Mouse (Mus musculus): ENCODE measurements around the gene Eif4g3.
A peak's percentile ranks its signal among the peaks of the same experiment; 100 is the strongest.
"Not testable (repeated sequence)": the region's sequence is repeated elsewhere in the genome, so short reads cannot be mapped to it uniquely, and the experiment has no call there.

The Eif4g3 gene

GRCm38 (mm10) chr4:138022761-138023160, 29.9 kb downstream of the Eif4g3 start:
- no peak for ATAC-seq (ENCODE audit: low TSS enrichment)

- ATAC-seq (ENCODE audit: low TSS enrichment), result no peak
Observed at GRCm38 (mm10) chr4:138023403-138024100, 30.7 kb downstream of the Eif4g3 start.

- no peak for ATAC-seq (ENCODE audit: low TSS enrichment)
Observed at GRCm38 (mm10) chr4:138029168-138029567, 36.3 kb downstream of the Eif4g3 start.

- peak; percentile 6; the same call in 1 of the 2 replicates for ATAC-seq (ENCODE audit: low TSS enrichment)
Observed at GRCm38 (mm10) chr4:138031828-138032227, 39.0 kb downstream of the Eif4g3 start.

- no peak for ATAC-seq (ENCODE audit: low TSS enrichment)
Observed at GRCm38 (mm10) chr4:138033871-138034270, 41.0 kb downstream of the Eif4g3 start.

GRCm38 (mm10) chr4:138035435-138036120, 42.8 kb downstream of the Eif4g3 start:
- ATAC-seq (ENCODE audit: low TSS enrichment), result peak; percentile 32; the same call in 1 of the 2 replicates

GRCm38 (mm10) chr4:138037110-138037509, 44.3 kb downstream of the Eif4g3 start:
- no peak for ATAC-seq (ENCODE audit: low TSS enrichment)

- ATAC-seq (ENCODE audit: low TSS enrichment), result no peak
Observed at GRCm38 (mm10) chr4:138037896-138038295, 45.1 kb downstream of the Eif4g3 start.

GRCm38 (mm10) chr4:138038365-138039274, 45.8 kb downstream of the Eif4g3 start:
- ATAC-seq (ENCODE audit: low TSS enrichment), result no peak

- ATAC-seq (ENCODE audit: low TSS enrichment), result peak; percentile 61
Observed at GRCm38 (mm10) chr4:138039275-138039651, 46.4 kb downstream of the Eif4g3 start.

GRCm38 (mm10) chr4:138040589-138040988, 47.8 kb downstream of the Eif4g3 start:
- no peak for ATAC-seq (ENCODE audit: low TSS enrichment)

GRCm38 (mm10) chr4:138041566-138042256, 48.9 kb downstream of the Eif4g3 start:
- no peak for ATAC-seq (ENCODE audit: low TSS enrichment)

- ATAC-seq (ENCODE audit: low TSS enrichment), result no peak
Observed at GRCm38 (mm10) chr4:138042257-138042589, 49.4 kb downstream of the Eif4g3 start.

- no peak for ATAC-seq (ENCODE audit: low TSS enrichment)
Observed at GRCm38 (mm10) chr4:138042625-138043024, 49.8 kb downstream of the Eif4g3 start.

GRCm38 (mm10) chr4:138044841-138045500, 52.1 kb downstream of the Eif4g3 start:
- ATAC-seq (ENCODE audit: low TSS enrichment), result no peak

- no peak for ATAC-seq (ENCODE audit: low TSS enrichment)
Observed at GRCm38 (mm10) chr4:138045809-138046208, 53.0 kb downstream of the Eif4g3 start.

GRCm38 (mm10) chr4:138046371-138046770, 53.5 kb downstream of the Eif4g3 start:
- no peak for ATAC-seq (ENCODE audit: low TSS enrichment)

- no peak for ATAC-seq (ENCODE audit: low TSS enrichment)
Observed at GRCm38 (mm10) chr4:138049547-138049946, 56.7 kb downstream of the Eif4g3 start.

- peak; percentile 55; the same call in 1 of the 2 replicates for ATAC-seq (ENCODE audit: low TSS enrichment)
Observed at GRCm38 (mm10) chr4:138051488-138051887, 58.7 kb downstream of the Eif4g3 start.

- ATAC-seq (ENCODE audit: low TSS enrichment), result no peak
Observed at GRCm38 (mm10) chr4:138056658-138057057, 63.8 kb downstream of the Eif4g3 start.

- not testable (repeated sequence) for ATAC-seq (ENCODE audit: low TSS enrichment)
Observed at GRCm38 (mm10) chr4:138057196-138057754, 64.5 kb downstream of the Eif4g3 start.
